Mouse (Mus musculus) lung, postnatal 0 days (tissue): ENCODE data around the gene Plekha5.

Source experiments
- CTCF ChIP-seq: IDR thresholded peaks from 2 replicates; pipeline ENCODE4 v1.5.1; 2016; ENCODE audit warnings: antibody characterized with exemption, mild to moderate bottlenecking
- EP300 ChIP-seq: IDR thresholded peaks from 2 replicates; pipeline ENCODE4 v1.6.1; 2016; ENCODE audit warnings: antibody characterized with exemption, mild to moderate bottlenecking, control low read depth

GRCm38 (mm10) chr6:140488673-140489072 lies 64.8 kb downstream of the Plekha5 start:
- TF ChIP-seq CTCF (no peak), EP300 (no peak)
